In the genomic region with DNA sequence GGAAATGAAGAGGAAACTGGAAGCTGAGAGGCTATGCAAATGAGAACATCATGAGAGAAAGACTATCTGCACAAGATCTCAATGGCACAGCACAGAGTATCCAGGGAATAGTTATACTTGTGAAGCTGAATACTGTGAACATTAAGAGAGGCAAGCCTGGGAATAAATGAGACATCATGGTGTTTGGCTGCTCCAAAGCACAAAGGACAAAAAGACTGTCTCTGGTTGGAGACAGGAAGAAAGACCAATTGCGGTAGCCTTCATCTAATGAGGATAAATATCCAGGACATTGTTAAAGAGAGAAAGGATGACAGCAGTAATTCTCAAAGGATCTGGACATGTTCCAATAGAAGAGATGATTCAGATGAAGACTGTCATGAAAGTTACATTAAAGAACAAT, we compare ENCODE assay signal across 26 mouse cellular contexts.
"Had no signal": no experiment of that assay in that cellular context is flagged by ENCODE, and none has a peak within 500 bp of the region (broad histone marks: within the 10 kb centered on the region; RNA-seq: fewer than 3 reads in every experiment).

No protein-coding gene starts in this region.

- ATAC-seq: hindbrain, postnatal 0 days; intestine, embryonic 16.5 days; liver, embryonic 12.5 days had no signal

- DNase-seq: gastrocnemius, postnatal 14 days; gastrocnemius, postnatal 36 days; heart, adult 11 months; heart, adult 2 months; heart, postnatal 14 days; heart, postnatal 36 days; kidney, adult 11 months; kidney, adult 2 months; kidney, adult 9 months; kidney, postnatal 14 days; kidney, postnatal 36 days; layer of hippocampus, adult 9-11 months; layer of hippocampus, postnatal 36 days; left cerebral cortex, postnatal 4 days had no signal

- H3K27ac ChIP-seq: heart, adult 2 months; heart, embryonic 13.5 days; heart, embryonic 15.5 days; hindbrain, embryonic 13.5 days; hindbrain, embryonic 15.5 days; hindbrain, postnatal 0 days; kidney, embryonic 15.5 days; kidney, postnatal 0 days; limb, embryonic 13.5 days; limb, embryonic 15.5 days; liver, embryonic 12.5 days had no signal

- H3K36me3 ChIP-seq: heart, embryonic 13.5 days; heart, embryonic 15.5 days; hindbrain, embryonic 13.5 days; hindbrain, embryonic 15.5 days; kidney, embryonic 15.5 days; limb, embryonic 13.5 days; limb, embryonic 15.5 days; liver, embryonic 12.5 days had no signal

- H3K27me3 ChIP-seq: heart, embryonic 13.5 days; heart, embryonic 15.5 days; hindbrain, embryonic 13.5 days; hindbrain, embryonic 15.5 days; kidney, embryonic 15.5 days; limb, embryonic 13.5 days; limb, embryonic 15.5 days; liver, embryonic 12.5 days had no signal

- H3K4me2 ChIP-seq: heart, embryonic 11.5 days; heart, embryonic 13.5 days; heart, embryonic 15.5 days; hindbrain, embryonic 13.5 days; hindbrain, embryonic 15.5 days; kidney, embryonic 15.5 days; limb, embryonic 13.5 days; limb, embryonic 15.5 days; liver, embryonic 12.5 days had no signal

- H3K4me3 ChIP-seq: heart, adult 2 months; heart, embryonic 13.5 days; heart, embryonic 15.5 days; hindbrain, embryonic 13.5 days; hindbrain, embryonic 15.5 days; kidney, embryonic 15.5 days; limb, embryonic 13.5 days; limb, embryonic 15.5 days; liver, embryonic 12.5 days had no signal

- H3K9me3 ChIP-seq: heart, embryonic 13.5 days; heart, embryonic 15.5 days; hindbrain, embryonic 13.5 days; hindbrain, embryonic 15.5 days; kidney, embryonic 15.5 days; limb, embryonic 13.5 days; limb, embryonic 15.5 days; liver, embryonic 12.5 days had no signal

- H3K4me1 ChIP-seq: heart, embryonic 13.5 days; heart, embryonic 15.5 days; hindbrain, embryonic 15.5 days; kidney, embryonic 15.5 days; limb, embryonic 13.5 days; limb, embryonic 15.5 days; liver, embryonic 12.5 days had no signal

- H3K9ac ChIP-seq: heart, embryonic 13.5 days; heart, embryonic 15.5 days; hindbrain, embryonic 13.5 days; hindbrain, embryonic 15.5 days; kidney, embryonic 15.5 days; limb, embryonic 13.5 days; limb, embryonic 15.5 days; liver, embryonic 12.5 days had no signal
